Mouse (Mus musculus) CD4-positive helper T cell, adult 2 months (primary cell): ENCODE measurements around the gene Abca9.

Experiments used
- DNase-seq: peaks from one replicate; pipeline ENCODE4 v3.0.0-alpha.2; 2012; ENCODE audit warnings: low read depth, missing footprints, low spot score

Abca9 gene

GRCm38 (mm10) chr11:110167459-110168251 lies at the start of gene Abca9:
TSS of gene Abca9 (minus strand) at chr11:110168196.
- DNase-seq, result no peak

- DNase-seq, result no peak
These were observed 49.1 kb upstream of the Abca9 start for GRCm38 (mm10) chr11:110217118-110217517.

DNA sequence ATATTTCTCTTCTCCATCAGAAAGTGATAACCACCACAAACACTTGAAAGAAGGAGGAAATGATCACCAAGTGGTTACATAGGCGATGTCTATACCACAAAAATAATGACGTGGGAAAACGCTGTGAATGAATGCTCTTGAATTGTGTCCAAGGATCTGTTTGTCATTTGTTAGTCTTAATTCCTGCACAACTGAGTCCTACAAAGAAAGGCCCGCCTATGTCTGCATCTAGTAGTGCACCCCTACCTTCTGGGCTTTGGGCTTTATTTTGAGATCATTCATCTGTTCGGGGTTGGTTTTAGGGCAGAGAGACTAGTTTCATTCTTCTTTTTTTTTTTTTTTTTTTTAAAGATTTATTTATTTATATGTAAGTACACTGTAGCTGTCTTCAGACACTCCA lies 35.9 kb upstream of the Abca9 start:
- DNase-seq, result no peak

DNA sequence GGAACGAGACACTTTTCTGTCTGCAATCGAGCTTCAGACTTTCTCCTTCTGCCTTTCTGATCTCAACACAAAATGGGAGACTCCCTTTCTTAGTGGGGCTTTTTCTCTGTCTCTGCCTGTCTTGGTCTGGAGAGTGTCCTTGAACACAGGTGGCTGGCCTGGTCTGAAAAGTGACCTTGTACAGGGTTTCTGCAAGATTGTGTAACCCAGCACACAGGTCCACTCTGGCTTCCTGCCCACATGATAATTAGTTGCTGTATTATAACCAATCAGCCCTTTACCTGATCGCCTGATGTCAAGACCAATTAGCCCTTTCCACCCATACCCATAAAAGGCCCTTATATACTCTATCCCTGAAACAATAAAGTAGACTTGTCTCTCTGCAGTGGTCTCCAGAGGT lies 30.9 kb upstream of the Abca9 start:
- no peak for DNase-seq

DNA sequence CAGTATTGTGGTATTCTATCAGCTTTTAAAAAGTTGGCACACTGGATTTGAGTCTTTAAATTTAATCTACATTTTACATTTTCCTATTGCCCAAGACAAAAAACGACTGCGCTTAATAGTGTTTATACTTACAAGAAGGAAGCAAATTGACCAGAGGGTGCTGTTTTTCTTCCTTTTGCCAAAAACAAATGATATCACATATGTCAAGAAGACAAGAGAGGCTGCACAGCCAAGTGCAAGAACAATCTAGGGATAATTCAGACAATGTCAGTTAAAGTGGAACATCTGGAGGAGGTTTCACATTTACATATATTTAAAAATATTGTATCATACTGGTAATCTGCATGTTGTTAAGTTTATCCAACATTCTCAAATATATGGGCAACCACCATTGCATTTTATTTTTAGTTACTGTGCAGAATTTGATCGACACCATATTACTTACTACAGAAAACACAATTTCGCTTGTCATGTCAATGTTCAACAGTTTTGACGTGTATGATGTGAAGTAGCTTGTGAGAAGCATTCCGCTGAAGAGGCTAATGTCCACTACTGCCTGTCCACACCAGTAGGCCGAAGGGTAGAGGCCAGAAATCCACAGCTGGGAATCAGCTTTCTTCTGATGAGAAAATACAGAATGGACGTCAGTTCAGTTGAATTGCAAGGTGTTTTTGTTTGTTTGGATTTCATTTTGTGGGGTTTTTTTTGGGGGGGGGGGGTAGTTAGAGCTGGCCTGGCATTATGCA lies 28.7 kb upstream of the Abca9 start:
- no peak for DNase-seq

GRCm38 (mm10) chr11:110195310-110195709 lies 27.3 kb upstream of the Abca9 start:
- no peak for DNase-seq

GRCm38 (mm10) chr11:110171212-110171611 lies 3.2 kb upstream of the Abca9 start:
- no peak for DNase-seq

GRCm38 (mm10) chr11:110165822-110166221 lies 2.2 kb downstream of the Abca9 start:
- no peak for DNase-seq

- DNase-seq, result no peak
These were observed 2.6 kb downstream of the Abca9 start for GRCm38 (mm10) chr11:110165409-110165808.

DNA sequence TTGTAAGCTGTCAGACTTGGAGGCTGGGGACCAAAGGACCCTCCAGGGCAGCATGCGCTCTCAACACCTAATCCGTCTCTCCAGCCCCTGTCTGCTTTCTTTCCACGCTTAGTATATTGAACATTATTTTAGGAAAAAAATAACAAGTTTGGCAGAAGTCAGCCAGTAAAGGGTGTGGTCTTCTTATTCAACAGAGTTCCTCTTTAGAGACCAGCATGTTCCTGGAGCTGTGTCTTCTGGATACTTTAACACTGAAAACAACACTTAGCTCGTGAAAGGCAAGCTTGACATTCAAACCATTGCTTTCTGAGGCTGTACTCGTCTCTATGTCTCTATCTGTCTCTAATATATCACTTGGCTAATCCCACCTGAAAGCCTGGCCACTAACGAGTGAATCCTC lies 10.9 kb downstream of the Abca9 start:
- DNase-seq, result no peak

GRCm38 (mm10) chr11:110155985-110156384 lies 12.0 kb downstream of the Abca9 start:
- no peak for DNase-seq

- no peak for DNase-seq
These were observed 20.4 kb downstream of the Abca9 start for GRCm38 (mm10) chr11:110147640-110148039.

DNA sequence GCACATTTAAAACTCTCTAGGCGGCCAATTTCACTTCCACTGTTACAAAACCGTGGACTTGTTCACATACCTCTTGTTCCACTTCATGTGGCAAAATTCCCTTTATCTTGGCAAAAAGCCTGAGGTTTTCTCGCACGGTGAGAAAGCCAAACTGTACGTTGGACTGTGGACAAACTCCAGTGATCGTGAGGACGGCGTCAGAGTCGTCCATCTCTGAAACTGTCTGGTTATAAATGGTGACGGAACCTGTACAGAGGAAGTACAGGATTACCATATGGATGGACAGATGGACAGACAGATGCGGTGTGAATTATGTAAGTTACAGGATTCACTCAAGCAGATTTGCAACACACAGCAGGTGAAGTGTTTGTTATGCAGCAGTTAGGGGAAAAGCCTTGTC lies 22.6 kb downstream of the Abca9 start:
- DNase-seq, result no peak

DNA sequence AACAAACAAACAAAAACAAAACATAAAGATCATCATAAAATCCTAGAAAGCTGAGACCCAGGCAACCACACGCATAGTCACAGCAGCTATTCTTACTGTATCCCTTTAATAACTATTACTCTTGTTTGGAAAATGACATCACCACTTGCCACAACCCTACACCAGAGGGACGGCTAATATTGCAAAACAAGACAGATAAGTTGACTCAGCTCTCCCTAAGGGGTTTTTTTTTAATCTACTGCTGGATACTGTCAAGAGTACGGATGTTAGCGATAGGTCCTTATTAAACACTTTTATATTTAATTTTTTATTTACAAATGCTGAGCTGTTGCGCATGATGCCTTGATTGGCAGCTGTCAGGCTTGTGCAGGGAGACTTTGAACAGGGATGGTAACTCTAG lies 37.2 kb downstream of the Abca9 start:
- DNase-seq, result no peak

- no peak for DNase-seq
These were observed 56.9 kb downstream of the Abca9 start for GRCm38 (mm10) chr11:110111137-110111536.

- DNase-seq, result no peak
These were observed 66.6 kb downstream of the Abca9 start for GRCm38 (mm10) chr11:110101437-110101836.

DNA sequence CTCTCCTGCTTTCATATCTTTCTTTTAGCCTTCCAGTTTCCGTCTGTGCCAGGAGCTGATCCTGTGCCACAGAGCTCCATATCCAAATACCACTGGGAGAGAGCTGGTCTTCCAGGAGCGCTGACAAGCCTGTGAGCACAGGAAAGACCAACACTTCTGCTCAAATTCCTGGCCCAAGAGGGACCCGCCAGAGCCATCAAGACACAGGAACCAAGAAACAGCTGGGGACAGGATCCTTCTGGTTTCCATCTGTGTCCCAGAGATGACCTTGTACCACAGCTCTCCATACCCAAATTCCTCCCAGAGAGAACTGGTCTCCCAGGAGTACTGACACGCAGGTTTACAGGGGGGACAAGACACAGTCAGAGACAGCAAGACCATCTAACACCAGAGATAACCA lies 69.1 kb downstream of the Abca9 start:
- DNase-seq, result no peak

DNA sequence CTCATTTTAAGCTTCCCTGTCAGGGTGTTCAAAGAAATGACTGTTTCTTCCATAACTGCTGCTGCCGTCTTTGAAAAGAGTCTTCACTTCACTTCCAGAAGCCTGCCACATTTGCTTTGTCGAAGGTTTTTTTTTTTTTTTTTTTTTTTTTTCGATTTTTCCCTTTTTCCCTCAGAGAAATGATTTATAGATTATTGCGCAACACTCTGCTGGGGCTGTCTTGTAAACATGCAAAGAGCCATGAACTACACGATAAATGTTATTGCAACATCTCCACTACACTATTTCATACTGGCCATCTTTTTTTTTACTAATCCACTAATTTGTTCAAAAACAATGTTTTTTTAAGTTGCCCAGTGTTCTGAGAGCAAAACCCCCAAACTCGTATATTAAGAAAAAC lies 70.5 kb downstream of the Abca9 start:
- no peak for DNase-seq

- DNase-seq, result no peak
These were observed 72.1 kb downstream of the Abca9 start, which contains the start of gene Abca8a for GRCm38 (mm10) chr11:110095858-110096257. TSS of gene Abca8a (minus strand) at chr11:110095978.

DNA sequence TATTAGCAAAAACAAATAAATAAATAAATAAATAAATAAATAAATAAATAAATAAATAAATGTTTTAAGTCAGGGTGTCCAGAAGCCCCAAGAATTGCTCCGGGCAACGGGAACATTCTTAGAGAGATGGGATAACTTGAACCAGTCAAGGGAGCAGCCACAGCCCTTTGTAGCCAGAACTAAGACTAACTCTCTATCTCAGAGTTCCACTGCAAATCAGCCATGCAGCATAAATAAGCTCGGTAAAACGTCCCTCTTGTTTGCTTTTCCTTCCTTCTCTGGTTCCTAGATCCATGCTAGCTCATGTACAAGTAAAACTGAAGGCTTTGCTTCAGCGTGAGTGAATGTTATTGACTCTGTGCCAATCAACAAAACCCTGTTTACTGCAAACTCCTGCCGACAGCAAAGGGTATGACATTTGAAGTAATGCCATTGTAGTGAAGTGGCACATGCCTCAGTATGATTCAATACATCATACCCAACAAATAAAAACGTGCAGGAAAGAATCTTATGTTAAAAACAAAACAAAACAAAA lies 73.1 kb downstream of the Abca9 start:
- DNase-seq, result no peak

DNA sequence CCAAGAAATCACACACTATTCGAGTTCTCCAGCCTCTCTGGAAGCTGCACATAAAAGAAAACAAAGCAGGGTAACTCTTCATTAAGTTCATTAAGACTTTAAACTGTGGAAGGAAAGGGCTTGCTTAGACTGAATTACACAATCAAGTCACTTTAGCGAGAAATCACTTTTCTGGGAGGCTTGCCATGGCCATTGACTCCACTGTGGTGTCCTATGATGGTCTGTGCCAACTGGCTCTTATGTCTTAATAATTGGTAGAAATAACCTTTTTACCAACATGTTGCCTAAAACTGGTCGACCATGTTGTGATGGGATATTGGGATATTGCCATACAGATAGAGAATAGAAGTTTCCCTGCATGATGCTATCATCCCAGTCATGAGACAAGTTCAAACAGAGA lies 73.8 kb downstream of the Abca9 start:
- DNase-seq, result no peak

DNA sequence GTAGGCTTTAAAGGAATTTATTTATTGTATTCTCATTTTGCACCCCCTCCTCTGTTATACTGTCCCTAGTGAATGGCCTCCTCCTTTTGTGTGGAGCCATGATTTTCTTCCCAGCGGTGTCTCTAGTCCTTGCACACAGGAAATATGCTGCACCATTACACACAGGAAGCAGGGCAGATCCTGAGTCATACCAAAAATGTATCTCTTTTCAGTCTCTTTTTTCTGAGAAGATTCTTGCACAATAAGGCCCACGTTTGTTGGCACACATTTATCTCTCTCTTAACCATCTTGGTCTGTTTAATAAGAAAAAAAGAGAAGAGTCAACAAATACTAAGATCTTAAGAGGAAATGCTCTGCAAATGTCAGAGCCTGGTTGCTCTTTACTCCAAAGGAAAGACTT lies 76.7 kb downstream of the Abca9 start:
- DNase-seq, result no peak

GRCm38 (mm10) chr11:110072158-110072557 lies 95.8 kb downstream of the Abca9 start:
- DNase-seq, result no peak
